Mouse (Mus musculus) heart, postnatal 36 days (tissue): Measurements from ENCODE around the gene Cep78. TPM values are rescaled to one million over a fixed set of nuclear protein-coding genes. Genes with fewer than 3 reads are reported as not detected.
A peak's percentile ranks its signal among the peaks of the same experiment; 100 is the strongest.
"Not testable (repeated sequence)": the region's sequence is repeated elsewhere in the genome, so short reads cannot be mapped to it uniquely, and the experiment has no call there.

Experiments used
- DNase-seq, 2 experiments: peaks; one replicate each; pipeline ENCODE4 v3.0.0; 2021 to 2022
- intact Hi-C: fragments of 180-260 bp; cut with DNase I; formaldehyde crosslinking; loops from one replicate; pipeline ENCODE4 v1.15.1; 2025
- total RNA-seq, 2 experiments: library from RNA; stranded (reverse); gene quantifications; 2 replicates each; pipeline ENCODE4 v1.2.3; 2021

Gene Cep78
- total RNA-seq, result 1 to 10 TPM; 3.7 to 3.9 TPM

- DNase-seq, result peak; percentile 92 to 93
- intact Hi-C loops, result loop anchor here (5.0 kb wide), 3 partner anchors 57 to 2002 kb away; no protein-coding TSS in a partner anchor
These were observed at the start of gene Cep78 for GRCm38 (mm10) chr19:15984449-15985171. Gene Cep78, minus strand, starts transcription at chr19:15984989.

- intact Hi-C loops, result no loop called here
- DNase-seq, result no peak
These were observed 46.5 kb upstream of the Cep78 start for GRCm38 (mm10) chr19:16031276-16031675.

GRCm38 (mm10) chr19:16029253-16029771 lies 44.5 kb upstream of the Cep78 start:
- intact Hi-C loops, result not testable (repeated sequence)
- peak; percentile 33 to 50 for DNase-seq

- DNase-seq, result peak; percentile 13 to 44
- intact Hi-C loops, result no loop called here
These were observed 44.0 kb upstream of the Cep78 start for GRCm38 (mm10) chr19:16028746-16029252.

GRCm38 (mm10) chr19:16027876-16028670 lies 43.3 kb upstream of the Cep78 start:
- intact Hi-C loops, result no loop called here
- no peak for DNase-seq

- no peak for DNase-seq
- intact Hi-C loops, result no loop called here
These were observed 41.5 kb upstream of the Cep78 start for GRCm38 (mm10) chr19:16026276-16026675.

- intact Hi-C loops, result no loop called here
- DNase-seq, result no peak
These were observed 37.4 kb upstream of the Cep78 start for GRCm38 (mm10) chr19:16022178-16022577.

- intact Hi-C loops, result no loop called here
- no peak for DNase-seq
These were observed 31.4 kb upstream of the Cep78 start for GRCm38 (mm10) chr19:16016171-16016570.

- peak in 1 of 2 experiments; percentile 46 for DNase-seq
- intact Hi-C loops, result no loop called here
These were observed 30.6 kb upstream of the Cep78 start for GRCm38 (mm10) chr19:16015191-16015968.

- no peak for DNase-seq
- intact Hi-C loops, result no loop called here
These were observed 25.1 kb upstream of the Cep78 start for GRCm38 (mm10) chr19:16009746-16010337.

GRCm38 (mm10) chr19:16009111-16009510 lies 24.3 kb upstream of the Cep78 start:
- DNase-seq, result no peak
- intact Hi-C loops, result no loop called here

GRCm38 (mm10) chr19:16007131-16007530 lies 22.3 kb upstream of the Cep78 start:
- no peak for DNase-seq
- intact Hi-C loops, result no loop called here

- intact Hi-C loops, result loop anchor here (1.0 kb wide), 1 partner anchor 601 kb away; no protein-coding TSS in a partner anchor
- DNase-seq, result peak; percentile 53 to 66
These were observed 13.4 kb upstream of the Cep78 start for GRCm38 (mm10) chr19:15998157-15998556.

- intact Hi-C loops, result no loop called here
These were observed 12.2 kb upstream of the Cep78 start for GRCm38 (mm10) chr19:15996901-15997564.

GRCm38 (mm10) chr19:15990102-15990501 lies 5.3 kb upstream of the Cep78 start:
- intact Hi-C loops, result no loop called here
- no peak for DNase-seq

More at GRCm38 (mm10) chr19:15996901-15997564, 12.2 kb upstream of the Cep78 start:
- DNase-seq, result no peak

- DNase-seq, result no peak
- intact Hi-C loops, result no loop called here
These were observed 454 bp upstream of the Cep78 start for GRCm38 (mm10) chr19:15985172-15985713.

- intact Hi-C loops, result loop anchor here (5.0 kb wide), 3 partner anchors 57 to 2002 kb away; no protein-coding TSS in a partner anchor
- DNase-seq, result no peak
These were observed 947 bp downstream of the Cep78 start for GRCm38 (mm10) chr19:15983739-15984344.

GRCm38 (mm10) chr19:15982926-15983738 lies 1.7 kb downstream of the Cep78 start:
- no peak for DNase-seq
- intact Hi-C loops, result loop anchor here (5.0 kb wide), 3 partner anchors 56 to 2001 kb away; no protein-coding TSS in a partner anchor
